Mouse (Mus musculus): Measurements from ENCODE around the gene Arhgap4.

DNA sequence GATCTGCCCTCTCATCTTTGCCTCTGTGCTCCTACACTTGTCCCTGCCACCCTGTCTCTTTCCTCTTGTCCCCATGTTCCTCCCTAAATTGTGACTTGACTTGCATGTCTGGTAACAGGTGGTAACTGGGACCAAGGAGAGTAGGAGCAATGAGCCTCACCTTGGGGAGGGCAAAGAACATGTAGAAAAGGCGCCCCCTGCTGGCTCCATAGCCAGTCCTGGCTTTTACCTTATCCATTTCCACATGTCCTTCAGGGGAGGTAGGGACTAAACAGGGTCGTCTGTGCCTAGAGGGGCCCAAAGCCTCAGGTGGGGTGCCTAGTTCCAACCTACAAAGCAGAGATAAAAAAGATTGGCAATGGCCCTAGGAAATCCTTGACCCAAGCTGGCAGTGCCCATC is 26.0 kb downstream of the Arhgap4 start, which contains the start of gene L1cam:
- no peak for TF ChIP-seq CTCF (IDR thresholded peaks at IDR 0.05; ENCODE audit: low read depth, low read length)
- TF ChIP-seq TAL1 (conservative IDR thresholded peaks at IDR 0.05; ENCODE audit: low read depth, low read length), result no peak
- no peak for TF ChIP-seq GATA1 (IDR thresholded peaks at IDR 0.05; ENCODE audit: borderline replicate concordance, low read length)
